Mouse (Mus musculus) heart, postnatal 25 days (tissue): ENCODE measurements around the gene Eif2b1. TPM values are rescaled to one million over a fixed set of nuclear protein-coding genes. Genes with fewer than 3 reads are reported as not detected.
"Not testable (repeated sequence)": the region's sequence is repeated elsewhere in the genome, so short reads cannot be mapped to it uniquely, and the experiment has no call there.

Experiments used
- DNase-seq: peaks from one replicate; pipeline ENCODE4 v3.0.0; 2022; ENCODE audit warnings: low spot score
- intact Hi-C: fragments of 180-260 bp; cut with DNase I; formaldehyde crosslinking; loops from one replicate; pipeline ENCODE4 v1.15.1; 2025
- total RNA-seq, 2 experiments: library from RNA; stranded (reverse); gene quantifications; 2 replicates each; pipeline ENCODE4 v1.2.3; 2021

Gene Eif2b1
- total RNA-seq, 2 experiments from 2014 or later, result 27.8 to 33.3 TPM

GRCm38 (mm10) chr5:124552094-124552472, 26.8 kb downstream of the Eif2b1 start:
- DNase-seq, result no peak
- intact Hi-C loops, result loop anchor here (2.0 kb wide), 1 partner anchor 27 kb away; the partner anchor contains the start of genes Eif2b1 and Gtf2h3

DNA sequence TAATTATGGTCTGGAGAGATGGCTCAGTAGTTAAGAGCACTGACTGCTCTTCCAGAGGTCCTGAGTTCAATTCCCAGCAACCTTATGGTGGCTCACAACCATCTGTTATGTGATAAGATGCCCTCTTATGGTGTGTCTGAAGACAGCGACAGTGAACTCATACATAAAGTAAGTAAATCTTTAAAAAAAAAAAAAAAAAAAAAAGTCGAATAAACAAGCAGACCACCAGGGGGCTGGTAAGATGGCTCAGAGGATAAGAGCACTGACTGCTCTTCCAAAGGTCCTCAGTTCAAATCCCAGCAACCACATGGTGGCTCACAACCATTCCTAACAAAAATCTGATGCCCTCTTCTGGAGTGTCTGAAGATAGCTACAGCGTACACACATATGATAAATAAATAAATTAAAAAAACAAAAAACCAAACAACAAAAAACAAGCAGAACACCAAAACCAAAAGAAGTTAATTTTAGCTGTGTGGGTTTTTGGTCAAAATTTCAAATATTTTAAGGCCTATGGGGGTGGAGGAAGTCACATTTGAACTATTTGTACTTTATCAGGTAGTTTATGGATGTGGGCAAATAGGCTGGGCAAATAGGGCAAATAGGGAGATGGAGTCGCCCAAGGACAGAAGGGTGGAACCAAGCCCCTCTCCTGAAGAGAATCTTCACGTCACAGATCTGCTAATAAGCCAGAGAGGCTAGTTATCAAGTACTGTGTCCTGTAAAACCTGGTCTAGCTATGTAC, 27.4 kb downstream of the Eif2b1 start:
- not testable (repeated sequence) for DNase-seq
- intact Hi-C loops, result loop anchor here (2.0 kb wide), 1 partner anchor 27 kb away; the partner anchor contains the start of genes Eif2b1 and Gtf2h3

- intact Hi-C loops, DNase-seq: not testable (repeated sequence)
Measured at GRCm38 (mm10) chr5:124550737-124551136, 28.2 kb downstream of the Eif2b1 start.

DNA sequence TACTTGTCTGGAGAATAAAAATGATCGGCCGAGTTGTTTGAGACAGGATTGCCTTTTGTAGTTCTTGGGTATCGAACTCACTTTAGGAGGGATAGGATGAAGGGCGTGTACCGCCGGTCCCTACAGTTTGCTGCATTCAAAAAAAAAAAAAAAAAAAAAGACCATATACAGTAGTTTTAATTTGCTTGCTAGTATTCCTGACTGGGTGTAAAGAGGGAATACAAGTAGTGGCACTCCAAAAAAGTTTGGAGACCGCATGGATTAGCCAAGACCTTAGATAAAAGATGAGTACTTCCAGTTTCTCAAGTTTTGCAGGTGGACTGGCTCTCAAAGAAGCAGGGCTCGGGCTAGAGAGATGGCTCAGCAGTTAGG, 37.3 kb downstream of the Eif2b1 start:
- intact Hi-C loops, result no loop called here

DNA sequence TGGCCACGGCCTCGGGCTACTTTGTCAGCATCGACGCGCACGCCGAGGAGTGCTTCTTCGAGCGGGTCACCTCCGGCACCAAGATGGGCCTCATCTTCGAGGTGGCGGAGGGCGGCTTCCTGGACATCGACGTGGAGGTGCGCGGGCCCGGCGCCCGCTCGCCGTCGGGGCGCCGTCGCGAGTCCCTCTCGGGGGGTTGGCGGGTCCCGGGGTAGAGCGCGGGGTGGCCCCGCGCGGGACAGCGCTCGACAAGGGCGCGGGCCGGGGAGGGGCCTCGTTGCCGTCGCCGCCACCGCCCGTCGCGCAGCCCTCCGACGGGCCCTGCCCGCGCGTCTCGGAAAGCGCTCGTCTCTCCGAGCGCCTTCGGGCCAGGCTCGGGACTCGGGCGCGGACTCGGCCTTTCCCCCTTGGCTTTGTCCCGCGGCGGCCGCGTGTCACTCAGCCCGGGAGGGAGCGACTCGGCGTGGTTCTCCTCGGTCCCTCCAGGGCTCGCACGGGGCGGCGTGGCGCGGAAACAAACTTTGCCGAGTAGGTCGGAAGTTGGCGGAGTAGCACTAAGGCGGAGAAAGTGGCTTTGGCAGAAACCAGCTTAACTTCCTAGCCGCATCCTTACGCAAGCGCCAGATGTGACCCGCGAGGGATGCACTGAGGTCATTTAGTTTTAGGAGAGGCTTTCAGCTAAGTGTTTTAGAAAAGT, 37.9 kb downstream of the Eif2b1 start:
- intact Hi-C loops, result no loop called here

More for the DNA sequence above, 37.3 kb downstream of the Eif2b1 start:
- no peak for DNase-seq

DNA sequence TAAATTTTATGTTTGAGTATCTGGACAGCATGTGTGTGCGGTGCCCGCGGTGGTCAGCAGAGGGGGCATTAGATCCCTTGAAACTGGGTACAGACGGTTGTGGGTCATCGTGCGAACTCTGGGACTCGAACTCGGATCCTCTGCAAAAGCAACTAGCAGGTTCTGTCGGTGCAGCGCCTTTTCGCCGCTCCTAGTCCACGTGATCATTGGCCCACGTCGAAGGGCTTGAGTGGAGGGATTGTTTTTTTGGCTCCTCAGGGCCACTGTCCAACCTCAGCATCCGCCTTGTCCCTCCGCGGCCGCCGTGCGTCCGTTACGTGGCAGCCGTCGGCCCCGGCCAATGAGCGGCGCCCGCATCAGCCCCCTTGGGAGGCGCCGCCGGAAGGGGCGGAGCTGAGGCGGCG, 38.5 kb downstream of the Eif2b1 start, which contains the start of gene Tmed2:
TSS of gene Tmed2 (plus strand) at position 313 of the 404 bp plus-strand sequence.
- intact Hi-C loops, result no loop called here
- DNase-seq, result peak; percentile 95

More for the DNA sequence above, 37.9 kb downstream of the Eif2b1 start:
- peak; percentile 69 for DNase-seq

DNA sequence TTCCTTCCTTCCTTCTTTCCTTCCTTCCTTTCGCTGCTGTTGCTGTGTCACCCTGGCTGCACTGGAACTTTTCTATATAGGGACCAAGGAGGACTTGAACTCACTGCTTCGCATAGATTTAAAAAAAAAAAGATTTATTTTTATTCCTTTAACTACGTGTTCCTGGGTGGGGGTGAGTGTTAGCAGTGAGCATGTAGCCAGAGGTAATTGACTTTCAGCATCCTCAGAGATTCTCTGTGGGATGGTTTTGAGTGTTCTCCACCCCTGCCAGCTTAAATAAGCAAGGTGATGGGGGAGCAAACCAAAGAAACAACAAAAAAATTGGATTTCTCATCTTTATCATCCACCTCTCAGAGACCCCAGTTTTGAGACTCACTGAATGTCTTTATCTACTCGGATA, 39.0 kb downstream of the Eif2b1 start:
- intact Hi-C loops, result loop anchor here (2.0 to 10.0 kb wide), 3 partner anchors 58 to 185 kb away; partner anchors contain the start of gene Snrnp35
- no peak for DNase-seq

- intact Hi-C loops, result loop anchor here (2.0 to 10.0 kb wide), 3 partner anchors 57 to 184 kb away; partner anchors contain the start of gene Snrnp35
Measured at GRCm38 (mm10) chr5:124538813-124539792, 39.8 kb downstream of the Eif2b1 start.

DNA sequence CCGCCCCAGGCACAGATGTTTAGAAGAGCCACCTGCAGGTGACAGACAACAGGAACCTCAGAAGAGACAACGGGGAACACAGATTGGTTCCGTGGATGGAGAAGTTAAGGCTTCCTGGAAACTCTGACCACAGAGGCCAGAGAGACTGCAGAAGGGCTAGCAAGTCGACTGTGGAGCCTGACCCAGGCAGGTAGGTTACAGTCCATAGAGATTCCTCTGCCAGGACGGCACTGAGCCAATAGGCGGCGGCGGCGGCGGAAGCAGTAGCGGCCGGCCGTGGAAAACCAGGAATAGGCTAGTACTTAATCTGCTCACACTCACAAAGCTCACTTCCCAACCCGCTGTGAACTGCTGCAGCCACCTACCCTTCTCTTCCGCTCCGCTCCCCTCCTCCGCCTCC, 42.2 kb downstream of the Eif2b1 start:
- peak; percentile 49 for DNase-seq
- intact Hi-C loops, result loop anchor here (5.0 to 10.0 kb wide), 2 partner anchors 54 to 182 kb away; partner anchors contain the start of gene Snrnp35

More at GRCm38 (mm10) chr5:124538813-124539792, 39.8 kb downstream of the Eif2b1 start:
- DNase-seq, result no peak

DNA sequence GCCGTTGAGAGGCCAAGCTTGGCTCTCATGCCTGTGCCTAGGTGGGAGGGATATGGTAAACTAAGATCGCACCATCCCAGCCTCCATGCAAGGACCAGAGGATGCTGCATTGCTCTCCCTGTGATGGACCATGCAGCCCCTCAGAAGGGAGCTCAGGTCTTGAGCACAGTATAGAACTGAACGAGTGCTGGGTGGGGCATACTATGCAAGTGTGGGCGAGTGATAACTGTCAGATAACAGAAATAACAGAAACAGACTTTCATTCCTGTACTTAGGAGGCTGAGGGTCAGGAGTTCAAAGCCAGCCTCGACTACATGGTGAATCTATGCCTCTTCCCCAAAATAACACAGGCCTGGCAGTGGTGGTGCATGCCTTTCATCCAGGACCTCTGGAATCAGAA, 43.9 kb downstream of the Eif2b1 start:
- DNase-seq, result no peak
- intact Hi-C loops, result loop anchor here (5.0 to 10.0 kb wide), 2 partner anchors 53 to 180 kb away; partner anchors contain the start of gene Snrnp35

GRCm38 (mm10) chr5:124532451-124532850, 46.5 kb downstream of the Eif2b1 start:
- no peak for DNase-seq
- intact Hi-C loops, result loop anchor here (10.0 kb wide), 1 partner anchor 178 kb away; no protein-coding TSS in a partner anchor

DNA sequence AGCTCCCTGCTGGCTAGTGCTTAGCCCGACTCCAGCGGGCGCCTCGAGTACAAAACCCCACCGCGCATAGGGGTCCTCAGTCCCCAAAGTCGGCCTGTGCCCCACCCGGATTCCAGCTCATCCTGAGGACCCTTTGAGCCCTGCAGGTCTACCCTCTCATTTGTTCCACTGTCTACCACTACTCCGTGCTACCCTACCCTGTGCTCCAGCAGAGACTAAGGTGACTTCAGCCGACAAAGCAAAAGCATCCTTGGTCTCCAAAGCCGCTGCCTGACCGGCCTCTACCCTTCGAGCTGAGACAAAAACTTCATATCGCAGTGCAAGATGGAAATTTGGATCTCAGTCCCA, 47.4 kb downstream of the Eif2b1 start:
- no peak for DNase-seq
- intact Hi-C loops, result loop anchor here (10.0 kb wide), 1 partner anchor 177 kb away; no protein-coding TSS in a partner anchor

GRCm38 (mm10) chr5:124530655-124531582, 48.0 kb downstream of the Eif2b1 start, which contains the start of gene Rilpl1:
Gene Rilpl1 (minus strand): TSS chr5:124531391.
- intact Hi-C loops, result loop anchor here (10.0 kb wide), 1 partner anchor 176 kb away; no protein-coding TSS in a partner anchor

DNA sequence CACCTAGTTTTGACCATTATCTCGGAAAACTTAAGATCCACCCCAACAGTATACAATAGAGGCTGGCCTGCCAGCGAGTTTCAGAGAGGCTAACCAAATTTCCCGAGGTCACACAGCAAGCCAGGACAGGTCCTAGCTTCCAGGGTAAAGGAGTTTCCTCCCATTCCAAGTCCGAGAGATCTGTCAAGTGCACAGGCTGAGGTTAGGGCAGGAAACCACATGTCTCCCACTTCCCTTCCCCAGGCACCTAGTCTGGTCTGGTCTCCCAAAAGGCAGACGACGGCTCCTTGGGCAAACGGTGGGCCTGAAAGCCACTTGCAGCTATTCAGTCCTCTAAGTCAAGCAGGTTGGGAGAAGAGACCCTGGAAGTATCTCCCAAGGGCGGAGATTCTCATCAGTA, 49.2 kb downstream of the Eif2b1 start:
- intact Hi-C loops, result loop anchor here (2.0 to 10.0 kb wide), 2 partner anchors 31 to 175 kb away; no protein-coding TSS in a partner anchor
- DNase-seq, result no peak

More at GRCm38 (mm10) chr5:124530655-124531582, 48.0 kb downstream of the Eif2b1 start, which contains the start of gene Rilpl1:
- peak; percentile 82 for DNase-seq

DNA sequence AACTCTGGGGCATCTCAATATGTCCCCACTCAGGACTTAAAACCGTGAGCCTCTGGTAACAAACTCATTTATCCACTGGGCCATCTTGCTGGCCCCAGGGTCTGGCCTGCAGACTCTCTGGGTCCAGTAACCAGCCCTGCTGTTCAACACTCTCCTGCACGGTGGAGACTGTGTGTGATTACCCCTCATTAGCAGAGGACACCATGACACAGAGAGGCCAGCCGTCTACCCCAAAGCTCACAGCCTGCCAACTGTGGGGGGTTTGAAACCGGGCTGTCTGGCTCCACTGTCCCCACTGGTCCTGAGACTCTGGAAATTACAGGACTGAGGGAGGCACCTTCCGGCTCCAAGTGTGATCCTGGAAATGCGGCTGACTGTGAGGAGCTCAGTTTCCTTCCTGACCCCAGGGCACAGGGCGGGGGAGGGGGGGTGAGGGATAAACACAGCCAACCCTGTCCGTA, 49.7 kb downstream of the Eif2b1 start:
- intact Hi-C loops, result loop anchor here (2.0 kb wide), 1 partner anchor 30 kb away; no protein-coding TSS in a partner anchor
- DNase-seq, result no peak

DNA sequence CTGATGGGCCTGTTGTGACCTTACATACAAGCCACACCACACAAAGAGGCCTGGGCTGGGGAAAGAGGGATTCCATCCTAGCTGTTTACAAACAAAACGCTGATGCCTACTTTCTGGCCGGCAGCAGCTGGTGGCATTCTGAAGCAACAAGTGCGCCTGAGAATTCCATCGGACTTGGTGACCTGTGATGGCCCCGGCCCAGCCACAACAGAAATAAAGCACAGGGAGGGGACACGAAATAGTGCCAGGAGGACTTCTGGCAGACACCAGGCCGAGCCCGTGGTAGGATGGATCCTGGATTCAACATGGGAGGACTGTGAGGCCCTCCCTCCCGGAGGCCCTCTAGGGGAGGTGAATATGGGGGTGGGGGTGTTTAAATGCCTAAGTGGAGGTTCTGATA, 50.1 kb downstream of the Eif2b1 start:
- intact Hi-C loops, result loop anchor here (2.0 kb wide), 1 partner anchor 30 kb away; no protein-coding TSS in a partner anchor
- DNase-seq, result peak; percentile 41

DNA sequence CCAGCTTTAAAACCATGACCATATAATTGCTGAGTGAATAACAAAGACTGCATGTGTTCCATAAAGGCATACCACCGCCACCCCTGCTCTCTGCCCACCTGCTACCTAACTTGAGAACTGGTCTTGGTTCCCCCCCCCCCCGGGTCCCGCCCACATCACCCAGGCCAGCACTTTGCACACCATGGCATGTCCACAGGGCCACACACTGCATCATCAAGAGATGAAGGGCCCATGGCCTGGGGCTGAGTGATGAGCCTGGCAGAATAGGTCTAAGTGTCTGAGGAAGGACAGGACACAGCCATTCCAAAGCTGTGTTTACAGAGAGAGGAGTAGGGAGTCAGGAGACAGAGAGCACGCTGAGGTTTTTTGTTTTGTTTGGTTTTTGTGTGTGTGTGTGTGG, 50.6 kb downstream of the Eif2b1 start:
- intact Hi-C loops, result loop anchor here (2.0 kb wide), 1 partner anchor 30 kb away; no protein-coding TSS in a partner anchor
- DNase-seq, result no peak

DNA sequence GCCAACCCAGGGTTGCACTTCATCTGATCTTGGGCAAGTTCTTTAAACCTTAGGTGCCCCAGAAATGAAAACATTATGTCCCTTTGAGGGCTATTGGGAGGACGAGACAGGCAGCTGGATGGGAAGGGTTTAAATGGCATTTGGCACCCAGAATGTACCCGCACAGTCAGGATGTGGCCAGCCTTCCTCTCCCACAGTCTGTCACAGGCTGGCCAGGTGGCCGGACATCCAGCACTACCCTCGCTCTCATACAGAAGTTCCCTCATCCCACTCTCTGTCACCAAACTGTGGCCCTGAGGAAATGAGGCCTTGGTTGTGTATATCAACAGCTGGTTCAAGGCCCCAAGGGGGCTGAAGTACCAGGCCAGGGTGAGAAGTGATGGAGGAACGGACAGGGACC, 54.0 kb downstream of the Eif2b1 start:
- DNase-seq, result no peak
- intact Hi-C loops, result no loop called here
